Mouse (Mus musculus) retina, adult 2 months (tissue): ENCODE measurements at regions not wholly inside any gene's neighbourhood (a gene's known extent, or its start where the extent isn't known, plus 50 kb on each side); places are given as distances from the start of the nearest gene placed in this dataset.

Experiments used
- DNase-seq: peaks from one replicate; pipeline ENCODE4 v3.0.0-alpha.2; 2012; ENCODE audit warnings: low read depth, low spot score

- no peak for DNase-seq
Measured at GRCm38 (mm10) chr7:40257733-40258376, 640.3 kb upstream of the Vstm2b start.

- DNase-seq: no peak
Measured at GRCm38 (mm10) chr7:40258377-40258739, 639.8 kb upstream of the Vstm2b start.

- DNase-seq: peak; percentile 13
Measured at GRCm38 (mm10) chr7:40273459-40274072, 624.6 kb upstream of the Vstm2b start.

- no peak for DNase-seq
Measured at GRCm38 (mm10) chr7:40275078-40275477, 623.0 kb upstream of the Vstm2b start.

- no peak for DNase-seq
Measured at GRCm38 (mm10) chr7:40275658-40276057, 622.5 kb upstream of the Vstm2b start.

GRCm38 (mm10) chr7:40276116-40276515, 622.0 kb upstream of the Vstm2b start:
- DNase-seq: no peak

GRCm38 (mm10) chr7:40290166-40290565, 608.0 kb upstream of the Vstm2b start:
- DNase-seq: no peak

- DNase-seq: no peak
Measured at GRCm38 (mm10) chr7:40310558-40310957, 587.6 kb upstream of the Vstm2b start.

GRCm38 (mm10) chr7:40321171-40321570, 577.0 kb upstream of the Vstm2b start:
- DNase-seq: no peak

- no peak for DNase-seq
Measured at GRCm38 (mm10) chr7:40325188-40325705, 572.9 kb upstream of the Vstm2b start.

- no peak for DNase-seq
Measured at GRCm38 (mm10) chr7:40332455-40332854, 565.7 kb upstream of the Vstm2b start.

GRCm38 (mm10) chr7:40352306-40352705, 545.8 kb upstream of the Vstm2b start:
- DNase-seq: no peak

GRCm38 (mm10) chr7:40362719-40363118, 535.4 kb upstream of the Vstm2b start:
- DNase-seq: no peak

GRCm38 (mm10) chr7:40372713-40373112, 525.4 kb upstream of the Vstm2b start:
- no peak for DNase-seq

GRCm38 (mm10) chr7:40377839-40378238, 520.3 kb upstream of the Vstm2b start:
- no peak for DNase-seq

GRCm38 (mm10) chr7:40381244-40381643, 516.9 kb upstream of the Vstm2b start:
- no peak for DNase-seq

GRCm38 (mm10) chr7:40388152-40388551, 510.0 kb upstream of the Vstm2b start:
- DNase-seq: no peak

- DNase-seq: no peak
Measured at GRCm38 (mm10) chr7:40389795-40390194, 508.3 kb upstream of the Vstm2b start.

- DNase-seq: no peak
Measured at GRCm38 (mm10) chr7:40390927-40391326, 507.2 kb upstream of the Vstm2b start.

- no peak for DNase-seq
Measured at GRCm38 (mm10) chr7:40391626-40392025, 506.5 kb upstream of the Vstm2b start.

- no peak for DNase-seq
Measured at GRCm38 (mm10) chr7:40392207-40392606, 505.9 kb upstream of the Vstm2b start.

- DNase-seq: no peak
Measured at GRCm38 (mm10) chr7:40392699-40393098, 505.4 kb upstream of the Vstm2b start.

- no peak for DNase-seq
Measured at GRCm38 (mm10) chr7:40398266-40398665, 499.9 kb upstream of the Vstm2b start.
